Mouse (Mus musculus): ENCODE measurements around the gene Actn1. TPM values are rescaled to one million over a fixed set of nuclear protein-coding genes. Genes with fewer than 3 reads are reported as not detected.

Actn1 gene
- total and polyA plus RNA-seq, 3 experiments: 29.0 to 31.7 (median 30.6) TPM

- DNase-seq: no peak
- Histone ChIP-seq H3K36me3 (ENCODE audit: control insufficient read depth, insufficient read depth, low read length) (no peaks in the 10 kb centered on the region), H3K4me1 (ENCODE audit: control insufficient read depth, insufficient read depth, low read length) (no peaks in the 10 kb centered on the region; the same call in 1 of the 2 replicates), H3K4me3 (no peak overlapping the region), H3K79me2 (replicated peaks; ENCODE audit: control insufficient read depth, insufficient read depth, low read length) (no peaks in the 10 kb centered on the region), H3K27ac (no peak overlapping the region), H3K27me3 (ENCODE audit: control insufficient read depth, insufficient read depth, low read length) (no peaks in the 10 kb centered on the region), H3K9ac (ENCODE audit: low read depth, low read length) (no peak overlapping the region)
- TF ChIP-seq EP300 (IDR thresholded peaks at IDR 0.05; ENCODE audit: insufficient read depth, low read depth, low read length) (no peak), POLR2A (IDR thresholded peaks at IDR 0.05; ENCODE audit: insufficient read depth, low read depth, low read length) (no peak), CTCF (IDR thresholded peaks at IDR 0.05) (no peak)
- intact Hi-C loops (cut with DNase I): no loop called here
- WGBS: 29% methylated on average over 10 of the region's 10 CpGs
Observed at GRCm38 (mm10) chr12:80278866-80279265, 18.7 kb upstream of the Actn1 start.

- no peaks in the 10 kb centered on the region for H3K79me2 ChIP-seq (replicated peaks; ENCODE audit: control insufficient read depth, insufficient read depth, low read length)
- no peak overlapping the region for H3K27ac ChIP-seq
- no peak for DNase-seq
- no peak overlapping the region for H3K4me3 ChIP-seq
- intact Hi-C loops (cut with DNase I): no loop called here
- no peak overlapping the region for H3K9ac ChIP-seq (ENCODE audit: low read depth, low read length)
- no peaks in the 10 kb centered on the region for H3K36me3 ChIP-seq (ENCODE audit: control insufficient read depth, insufficient read depth, low read length)
- H3K27me3 ChIP-seq (ENCODE audit: control insufficient read depth, insufficient read depth, low read length): no peaks in the 10 kb centered on the region
- H3K4me1 ChIP-seq (ENCODE audit: control insufficient read depth, insufficient read depth, low read length): no peaks in the 10 kb centered on the region; the same call in 1 of the 2 replicates
- TF ChIP-seq EP300 (IDR thresholded peaks at IDR 0.05; ENCODE audit: insufficient read depth, low read depth, low read length) (no peak), CTCF (IDR thresholded peaks at IDR 0.05) (no peak), POLR2A (IDR thresholded peaks at IDR 0.05; ENCODE audit: insufficient read depth, low read depth, low read length) (no peak)
- 85% methylated on average over 8 of the region's 8 CpGs for WGBS
Observed at GRCm38 (mm10) chr12:80277428-80277827, 17.3 kb upstream of the Actn1 start.

- no peaks in the 10 kb centered on the region for H3K36me3 ChIP-seq (ENCODE audit: control insufficient read depth, insufficient read depth, low read length)
- H3K4me1 ChIP-seq (ENCODE audit: control insufficient read depth, insufficient read depth, low read length): peaks cover 2% of the 10 kb centered on the region
- DNase-seq: no peak
- 79% methylated on average over 5 of the region's 5 CpGs for WGBS
- TF ChIP-seq CTCF (IDR thresholded peaks at IDR 0.05) (no peak), POLR2A (IDR thresholded peaks at IDR 0.05; ENCODE audit: insufficient read depth, low read depth, low read length) (no peak), EP300 (IDR thresholded peaks at IDR 0.05; ENCODE audit: insufficient read depth, low read depth, low read length) (no peak)
- H3K27me3 ChIP-seq (ENCODE audit: control insufficient read depth, insufficient read depth, low read length): no peaks in the 10 kb centered on the region
- intact Hi-C loops (cut with DNase I): no loop called here
- no peaks in the 10 kb centered on the region for H3K79me2 ChIP-seq (replicated peaks; ENCODE audit: control insufficient read depth, insufficient read depth, low read length)
- H3K4me3 ChIP-seq: no peak overlapping the region
- no peak overlapping the region for H3K9ac ChIP-seq (ENCODE audit: low read depth, low read length)
- no peak overlapping the region for H3K27ac ChIP-seq
Observed at GRCm38 (mm10) chr12:80275187-80275820, 15.1 kb upstream of the Actn1 start.

GRCm38 (mm10) chr12:80273020-80273686 is 13.0 kb upstream of the Actn1 start:
- WGBS: 51% methylated on average over 10 of the region's 10 CpGs
- TF ChIP-seq CTCF (IDR thresholded peaks at IDR 0.05): no peak
- no peak for TF ChIP-seq EP300 (IDR thresholded peaks at IDR 0.05; ENCODE audit: insufficient read depth, low read depth, low read length)
- no peak for TF ChIP-seq POLR2A (IDR thresholded peaks at IDR 0.05; ENCODE audit: insufficient read depth, low read depth, low read length)
- Histone ChIP-seq H3K27me3 (ENCODE audit: control insufficient read depth, insufficient read depth, low read length) (no peaks in the 10 kb centered on the region), H3K79me2 (replicated peaks; ENCODE audit: control insufficient read depth, insufficient read depth, low read length) (no peaks in the 10 kb centered on the region), H3K27ac (no peak overlapping the region), H3K4me3 (no peak overlapping the region), H3K36me3 (ENCODE audit: control insufficient read depth, insufficient read depth, low read length) (no peaks in the 10 kb centered on the region), H3K4me1 (ENCODE audit: control insufficient read depth, insufficient read depth, low read length) (peaks cover 2% of the 10 kb centered on the region), H3K9ac (ENCODE audit: low read depth, low read length) (no peak overlapping the region)
- DNase-seq: no peak
- intact Hi-C loops (cut with DNase I): no loop called here

GRCm38 (mm10) chr12:80271806-80272205 is 11.6 kb upstream of the Actn1 start:
- intact Hi-C loops (cut with DNase I): no loop called here
- 61% methylated on average over 5 of the region's 5 CpGs for whole genome bisulfite sequencing
- H3K4me1 ChIP-seq (ENCODE audit: control insufficient read depth, insufficient read depth, low read length): peaks cover 2% of the 10 kb centered on the region
- H3K27ac ChIP-seq: no peak overlapping the region
- no peaks in the 10 kb centered on the region for H3K79me2 ChIP-seq (replicated peaks; ENCODE audit: control insufficient read depth, insufficient read depth, low read length)
- DNase-seq: no peak
- no peak overlapping the region for H3K9ac ChIP-seq (ENCODE audit: low read depth, low read length)
- no peaks in the 10 kb centered on the region for H3K27me3 ChIP-seq (ENCODE audit: control insufficient read depth, insufficient read depth, low read length)
- no peaks in the 10 kb centered on the region for H3K36me3 ChIP-seq (ENCODE audit: control insufficient read depth, insufficient read depth, low read length)
- no peak overlapping the region for H3K4me3 ChIP-seq
- TF ChIP-seq EP300 (IDR thresholded peaks at IDR 0.05; ENCODE audit: insufficient read depth, low read depth, low read length) (no peak), CTCF (IDR thresholded peaks at IDR 0.05) (no peak), POLR2A (IDR thresholded peaks at IDR 0.05; ENCODE audit: insufficient read depth, low read depth, low read length) (no peak)

- H3K27ac ChIP-seq: no peak overlapping the region
- H3K27me3 ChIP-seq (ENCODE audit: control insufficient read depth, insufficient read depth, low read length): no peaks in the 10 kb centered on the region
- H3K36me3 ChIP-seq (ENCODE audit: control insufficient read depth, insufficient read depth, low read length): no peaks in the 10 kb centered on the region
- H3K4me1 ChIP-seq (ENCODE audit: control insufficient read depth, insufficient read depth, low read length): peaks cover 2% of the 10 kb centered on the region
- TF ChIP-seq POLR2A (IDR thresholded peaks at IDR 0.05; ENCODE audit: insufficient read depth, low read depth, low read length) (no peak), CTCF (IDR thresholded peaks at IDR 0.05) (no peak)
- WGBS: 39% methylated on average over 3 of the region's 3 CpGs
- no peaks in the 10 kb centered on the region for H3K79me2 ChIP-seq (replicated peaks; ENCODE audit: control insufficient read depth, insufficient read depth, low read length)
- intact Hi-C loops (cut with DNase I): no loop called here
- H3K9ac ChIP-seq (ENCODE audit: low read depth, low read length): no peak overlapping the region
- H3K4me3 ChIP-seq: no peak overlapping the region
- no peak for DNase-seq
Observed at GRCm38 (mm10) chr12:80270924-80271323, 10.8 kb upstream of the Actn1 start.

Data from heart, adult 2 months (tissue).